Mouse (Mus musculus) spleen, adult 2 months (tissue): ENCODE results near the gene Unc119. TPM values are rescaled to one million over a fixed set of nuclear protein-coding genes. Genes with fewer than 3 reads are reported as not detected.

ENCODE experiments used
- DNase-seq, 2 experiments: peaks; one replicate each; pipeline versions ENCODE4 v3.0.0 to v3.0.0-alpha.2; 2012 to 2021; ENCODE audit warnings: low spot score in 2 of 2, low read depth in 1 of 2
- H3K27ac ChIP-seq: fragments of 200-500 bp; 2 replicates; pipeline ENCODE4 v1.5.1; 2012; ENCODE audit warnings: low read length, inconsistent platforms; ENCODE audit not compliant: insufficient read depth
- H3K27me3 ChIP-seq: fragments of 200-500 bp; 2 replicates; pipeline ENCODE4 v1.6.1; 2012; ENCODE audit warnings: mild to moderate bottlenecking, moderate library complexity, low read length, inconsistent platforms; ENCODE audit not compliant: control insufficient read depth, insufficient read depth
- H3K36me3 ChIP-seq: fragments of 200-500 bp; 2 replicates; pipeline ENCODE4 v1.6.1; 2012; ENCODE audit warnings: mild to moderate bottlenecking, low read length, inconsistent platforms; ENCODE audit not compliant: control insufficient read depth, insufficient read depth
- H3K4me1 ChIP-seq: fragments of 200-500 bp; 2 replicates; pipeline ENCODE4 v1.6.1; 2011; ENCODE audit warnings: inconsistent platforms; ENCODE audit not compliant: control insufficient read depth, insufficient read depth, insufficient read length
- H3K4me3 ChIP-seq: fragments of 200-500 bp; 2 replicates; pipeline ENCODE4 v1.5.1; 2011; ENCODE audit warnings: mild to moderate bottlenecking, inconsistent platforms; ENCODE audit not compliant: insufficient read depth, insufficient read length; ENCODE audit errors: extremely low read depth
- CTCF ChIP-seq: fragments of 200-500 bp; IDR thresholded peaks from 2 replicates; pipeline ENCODE4 v1.5.1; 2011; ENCODE audit warnings: mild to moderate bottlenecking, inconsistent platforms; ENCODE audit not compliant: insufficient read depth, insufficient read length, insufficient replicate concordance; ENCODE audit errors: extremely low read depth
- POLR2A ChIP-seq: fragments of 200-500 bp; IDR thresholded peaks from 2 replicates; pipeline ENCODE4 v1.6.1; 2011; ENCODE audit warnings: low read depth, low read length, inconsistent platforms
- WGBS: fragments of 180-500 bp; shearing (Covaris S2); methylation state at CpG from one replicate; pipeline ENCODE4 v1.1.7; 2018; 5-methylcytosine and 5-hydroxymethylcytosine counted together
- polyA plus RNA-seq: library from polyadenylated mRNA; depleted of rRNA; stranded (reverse); fragments of >200 nt; gene quantifications from 2 replicates; pipeline ENCODE4 v1.2.3, GENCODE M21; 2012

Unc119 gene
- polyA plus RNA-seq, 1 experiment: 66.6 TPM

DNA sequence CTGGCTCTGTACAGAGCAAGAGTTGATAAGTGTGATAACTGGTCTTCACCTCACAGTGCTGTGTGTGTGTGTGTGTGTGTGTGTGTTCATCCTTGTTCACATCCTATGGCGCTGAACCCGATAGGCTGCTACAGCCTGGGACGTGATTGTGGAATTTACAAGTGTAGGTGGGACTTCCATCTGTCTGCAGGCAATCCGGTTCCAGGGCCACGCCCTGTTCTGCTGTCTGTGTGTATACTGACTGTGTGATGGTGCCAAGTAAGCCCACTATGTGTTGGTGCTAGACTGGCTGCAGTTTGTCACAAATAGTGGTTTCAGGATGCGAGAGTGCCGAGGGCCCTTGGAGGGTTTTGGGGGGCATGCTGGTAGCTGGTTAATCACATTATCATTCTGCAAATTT is 39.0 kb downstream of the Unc119 start:
- no peak for DNase-seq
- Histone ChIP-seq H3K4me3 (no peak overlapping the region), H3K27ac (no peak overlapping the region), H3K27me3 (no peaks in the 10 kb centered on the region), H3K4me1 (no peaks in the 10 kb centered on the region), H3K36me3 (no peaks in the 10 kb centered on the region)
- WGBS: 90% methylated on average over 7 of the region's 7 CpGs
- TF ChIP-seq POLR2A: no peak
- no peak for TF ChIP-seq CTCF

DNA sequence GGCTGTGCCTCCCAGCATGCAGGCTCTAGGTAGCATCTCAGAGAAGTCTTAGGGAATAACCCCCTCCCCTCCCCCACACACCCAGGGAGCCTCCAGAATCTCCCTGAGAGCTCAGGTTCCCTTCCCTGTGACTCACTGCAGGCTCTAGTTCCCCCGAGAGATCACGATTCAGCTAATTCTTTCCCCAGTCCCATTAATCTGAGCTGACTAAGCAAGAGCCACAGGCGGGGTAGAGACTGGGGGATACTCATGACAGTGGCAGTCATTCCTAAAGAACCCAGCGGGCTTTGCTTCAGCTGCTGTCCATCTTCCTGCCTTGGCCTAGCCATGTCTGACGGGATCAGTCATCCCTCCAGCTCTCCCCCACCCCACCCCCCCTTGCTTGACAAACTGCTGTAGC is 39.4 kb downstream of the Unc119 start:
- 80% methylated on average over 5 of the region's 5 CpGs for WGBS
- TF ChIP-seq CTCF: no peak
- TF ChIP-seq POLR2A: no peak
- DNase-seq: no peak

DNA sequence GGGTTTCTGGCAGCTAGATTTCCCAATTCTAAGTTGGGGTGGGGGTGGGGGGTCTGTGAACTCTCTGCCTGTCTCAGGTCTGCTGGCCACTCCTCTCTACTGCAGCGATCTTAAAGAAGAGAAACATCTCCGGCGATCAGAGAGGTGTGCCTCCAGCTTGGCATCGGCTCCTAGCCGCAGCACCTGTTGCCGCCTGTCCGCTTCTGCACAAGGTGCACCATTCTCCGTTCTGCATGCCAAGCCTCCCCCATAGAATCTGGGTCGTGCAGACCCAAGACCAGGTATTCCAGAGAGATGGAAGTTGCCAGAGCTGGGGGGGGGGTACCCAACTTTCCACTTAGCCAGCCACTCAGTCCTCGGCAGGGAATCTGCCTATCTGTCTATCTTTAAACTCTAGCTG is 42.5 kb downstream of the Unc119 start:
- WGBS: 89% methylated on average over 10 of the region's 10 CpGs
- Histone ChIP-seq H3K36me3 (no peaks in the 10 kb centered on the region), H3K27ac (no peak overlapping the region), H3K4me3 (no peak overlapping the region), H3K4me1 (no peaks in the 10 kb centered on the region), H3K27me3 (no peaks in the 10 kb centered on the region)
- TF ChIP-seq POLR2A: no peak
- no peak for TF ChIP-seq CTCF
- DNase-seq: no peak

More for the DNA sequence above, 39.4 kb downstream of the Unc119 start:
- Histone ChIP-seq H3K4me1 (no peaks in the 10 kb centered on the region), H3K27me3 (no peaks in the 10 kb centered on the region), H3K27ac (no peak overlapping the region), H3K36me3 (no peaks in the 10 kb centered on the region), H3K4me3 (no peak overlapping the region)

DNA sequence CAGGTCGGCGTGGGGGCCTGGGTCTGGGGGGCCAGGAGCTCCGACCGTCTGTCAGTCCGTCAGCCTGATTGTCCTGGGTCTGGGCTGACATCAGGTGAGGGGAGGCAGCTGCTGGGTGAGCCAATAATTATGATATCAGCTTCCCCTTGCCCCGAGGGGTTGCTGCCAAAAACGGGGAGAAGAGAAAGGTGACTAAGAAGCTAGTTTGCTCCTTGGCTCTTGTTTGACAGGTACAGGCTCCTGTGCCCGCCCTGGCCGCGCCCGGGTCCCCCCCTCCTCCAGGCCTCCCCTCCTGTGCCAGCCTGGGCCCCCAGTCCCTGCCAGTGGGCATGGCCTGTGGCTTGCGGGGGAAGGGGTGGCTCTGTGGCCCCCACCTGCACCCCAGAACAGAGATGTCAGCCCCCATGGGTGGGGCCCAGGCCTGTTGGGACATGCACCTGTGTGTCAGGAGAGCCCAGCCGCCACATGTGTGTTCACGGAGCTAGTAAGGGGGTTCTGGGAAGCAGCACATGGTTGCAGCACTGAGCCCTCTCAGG is 43.3 kb downstream of the Unc119 start, which contains the start of gene Foxn1:
TSS of gene Foxn1 (minus strand) at position 51 of the 536 bp plus-strand sequence.
- H3K36me3 ChIP-seq: no peaks in the 10 kb centered on the region
- DNase-seq: no peak
- no peaks in the 10 kb centered on the region for H3K27me3 ChIP-seq
- TF ChIP-seq POLR2A (no peak), CTCF (no peak)
- WGBS: 86% methylated on average over 14 of the region's 14 CpGs
- H3K27ac ChIP-seq: no peak within 1 kb of the TSS
- no peak within 1 kb of the TSS for H3K4me3 ChIP-seq
- no peaks in the 10 kb centered on the region for H3K4me1 ChIP-seq

DNA sequence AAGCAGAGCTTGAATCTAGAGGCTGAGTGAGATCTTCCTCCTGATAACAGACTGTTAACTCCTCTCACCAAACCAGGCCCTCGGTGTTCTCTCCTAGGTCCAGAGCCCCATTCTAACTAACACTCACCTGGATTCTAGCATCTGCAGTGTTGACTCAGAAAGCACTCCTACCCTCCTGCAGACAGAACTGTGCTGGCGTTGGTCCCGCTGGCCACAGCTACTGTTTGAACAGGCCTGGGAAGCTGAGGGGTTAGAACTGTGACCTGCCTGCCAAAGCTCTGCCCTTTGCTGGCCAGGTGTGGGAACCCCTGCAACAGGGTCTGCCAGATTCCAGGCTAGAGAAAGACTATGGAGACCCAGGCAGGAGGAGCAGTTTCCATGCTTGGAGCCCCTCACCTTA is 49.4 kb downstream of the Unc119 start:
- Histone ChIP-seq H3K4me1 (no peaks in the 10 kb centered on the region), H3K4me3 (no peak overlapping the region), H3K27me3 (no peaks in the 10 kb centered on the region), H3K27ac (no peak overlapping the region), H3K36me3 (no peaks in the 10 kb centered on the region)
- TF ChIP-seq POLR2A (no peak), CTCF (no peak)
- 81% methylated on average over 3 of the region's 3 CpGs for WGBS
- no peak for DNase-seq

DNA sequence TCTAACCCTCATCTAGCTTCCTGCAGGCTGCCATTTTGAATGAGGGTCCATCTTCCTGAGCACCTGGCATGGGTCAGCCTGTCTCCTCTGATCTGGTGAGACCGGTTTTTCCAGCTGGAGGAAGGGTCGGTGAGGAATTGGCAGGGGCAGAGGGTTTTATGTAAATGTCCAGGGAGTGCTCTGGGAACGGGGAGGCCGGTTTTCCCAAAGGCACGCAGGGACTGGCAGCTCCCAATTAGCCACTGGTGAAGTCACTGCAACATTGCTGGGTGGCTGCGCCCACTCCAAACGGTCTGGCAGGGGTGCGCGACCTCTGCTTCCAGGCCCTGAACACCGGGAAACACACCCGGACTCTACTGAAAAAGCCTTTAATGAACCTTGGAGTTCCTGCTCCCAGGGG is 53.7 kb downstream of the Unc119 start:
- no peaks in the 10 kb centered on the region for H3K27me3 ChIP-seq
- TF ChIP-seq POLR2A: no peak
- TF ChIP-seq CTCF: no peak
- 79% methylated on average over 11 of the region's 11 CpGs for WGBS

DNA sequence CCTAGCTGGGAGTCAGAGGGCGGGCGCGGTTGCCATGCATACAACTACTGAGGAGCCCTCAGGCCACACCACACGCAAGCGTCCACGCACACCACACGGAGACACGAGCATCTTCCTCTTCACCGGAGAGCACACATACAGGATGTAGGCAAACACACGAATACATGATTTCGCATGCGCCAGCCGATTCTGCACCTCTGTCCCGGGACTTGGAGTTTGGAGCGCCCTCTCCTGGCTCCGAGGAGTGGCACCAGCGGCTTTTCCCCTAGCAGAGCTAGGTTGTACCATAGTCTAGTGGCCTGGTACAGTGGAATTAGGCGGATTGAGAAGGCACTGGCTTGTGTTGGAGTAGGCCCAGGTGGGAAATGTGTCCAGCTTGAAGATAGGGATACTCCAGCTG is 54.1 kb downstream of the Unc119 start:
- DNase-seq: peak; percentile 21 to 69
- Histone ChIP-seq H3K4me3 (no peak overlapping the region), H3K4me1 (no peaks in the 10 kb centered on the region)

More for the DNA sequence above, 53.7 kb downstream of the Unc119 start:
- Histone ChIP-seq H3K36me3 (no peaks in the 10 kb centered on the region), H3K4me3 (no peak overlapping the region), H3K4me1 (no peaks in the 10 kb centered on the region), H3K27ac (no peak overlapping the region)
- no peak for DNase-seq

More for the DNA sequence above, 54.1 kb downstream of the Unc119 start:
- Histone ChIP-seq H3K27me3 (no peaks in the 10 kb centered on the region), H3K27ac (no peak overlapping the region), H3K36me3 (no peaks in the 10 kb centered on the region)
- no peak for TF ChIP-seq POLR2A
- peak; percentile 67; the same call in 1 of the 2 replicates for TF ChIP-seq CTCF
- WGBS: 24% methylated on average over 18 of the region's 18 CpGs
